Mouse (Mus musculus): ENCODE measurements at regions not wholly inside any gene's neighbourhood (a gene's known extent, or its start where the extent isn't known, plus 50 kb on each side); places are given as distances from the start of the nearest gene placed in this dataset.

DNA sequence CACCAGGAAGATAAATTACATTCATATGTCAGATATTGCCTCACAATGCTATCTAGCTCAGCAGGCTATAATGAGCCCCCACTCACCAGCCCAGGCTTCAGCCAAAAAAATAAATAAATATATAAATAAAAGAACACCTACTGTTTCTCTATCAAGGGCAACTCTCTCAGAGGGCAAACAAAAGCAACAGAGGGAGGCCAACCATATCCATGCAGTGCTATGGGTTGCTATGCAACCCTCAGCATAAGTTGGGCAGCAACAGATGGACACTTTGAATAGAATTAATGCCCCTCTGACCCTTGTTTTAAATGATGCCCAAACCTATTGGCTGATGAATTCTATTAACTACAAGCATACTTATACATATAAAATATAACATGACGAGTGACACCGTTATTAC is 242.2 kb upstream of the Ednrb start:
- TF ChIP-seq CTCF (IDR thresholded peaks at IDR 0.05; ENCODE audit: extremely low read depth, insufficient read length, insufficient replicate concordance, low read depth, low read length) (no peak), POLR2A (IDR thresholded peaks at IDR 0.05; ENCODE audit: low read depth, low read length) (no peak)
